17 mouse cellular contexts compared by ENCODE assay signal in genomic region chr5:46732025-46732424, GRCm38 (mm10).
A peak's percentile ranks its signal among the peaks of the same experiment; 100 is the strongest.
DNase-seq lines count a peak whose midpoint lies in the region; ATAC-seq and TF ChIP-seq lines count a peak whose summit lies in the region.
"Had no signal": no experiment of that assay in that cellular context is flagged by ENCODE, and none has a peak within 500 bp of the region (broad histone marks: within the 10 kb centered on the region; RNA-seq: fewer than 3 reads in every experiment).

No protein-coding gene starts in this region.

- no peaks in the 10 kb centered on the region for H3K9me3 ChIP-seq in limb, embryonic 11.5 days (ENCODE audit: control insufficient read depth, low read length)
- H3K9me3 ChIP-seq in limb, embryonic 10.5 days (replicated peaks): no peaks in the 10 kb centered on the region
- H3K9me3 ChIP-seq in limb, embryonic 13.5 days: 0 out of 2 replicates have a peak, but pooled peaks cover 3% of the 10 kb centered on the region
- no peaks in the 10 kb centered on the region for H3K9me3 ChIP-seq in midbrain, postnatal 0 days (ENCODE audit: low read length)
- H3K9me3 ChIP-seq: embryonic facial prominence, embryonic 10.5 days; forebrain, embryonic 13.5 days; heart, embryonic 12.5 days; hindbrain, embryonic 13.5 days had no signal

- H3K36me3 ChIP-seq in limb, embryonic 11.5 days (ENCODE audit: control insufficient read depth, insufficient read depth, low read length): no peaks in the 10 kb centered on the region
- H3K36me3 ChIP-seq in limb, embryonic 10.5 days: no peaks in the 10 kb centered on the region
- no peaks in the 10 kb centered on the region for H3K36me3 ChIP-seq in limb, embryonic 13.5 days
- no peaks in the 10 kb centered on the region for H3K36me3 ChIP-seq in midbrain, postnatal 0 days (ENCODE audit: insufficient read depth, low read length)
- H3K36me3 ChIP-seq: embryonic facial prominence, embryonic 10.5 days; heart, embryonic 12.5 days; hindbrain, embryonic 13.5 days had no signal

- peak; percentile 65; the same call in 1 of the 2 replicates for ATAC-seq in limb, embryonic 11.5 days (ENCODE audit: insufficient number of reproducible peaks, low FRiP score, low TSS enrichment, low read depth)
- peak; percentile 32; the same call in 1 of the 2 replicates for ATAC-seq in limb, embryonic 13.5 days (ENCODE audit: low FRiP score, low read depth)
- ATAC-seq in midbrain, postnatal 0 days (ENCODE audit: low FRiP score): peak; percentile 41; the same call in 1 of the 2 replicates
- ATAC-seq: forebrain, postnatal 0 days had no signal

- H3K4me2 ChIP-seq in limb, embryonic 11.5 days (ENCODE audit: low read depth, severe bottlenecking): no peak overlapping the region
- no peak overlapping the region for H3K4me2 ChIP-seq in limb, embryonic 13.5 days (replicated peaks)
- H3K4me2 ChIP-seq in midbrain, postnatal 0 days (ENCODE audit: low read depth, low read length, poor library complexity, severe bottlenecking): no peak overlapping the region
- H3K4me2 ChIP-seq: forebrain, embryonic 13.5 days; heart, embryonic 12.5 days; hindbrain, embryonic 13.5 days had no signal

- 71% methylated on average over 5 of the region's 5 CpGs for WGBS in limb, embryonic 11.5 days
- WGBS in limb, embryonic 10.5 days: 87% methylated on average over 5 of the region's 5 CpGs
- WGBS in limb, embryonic 13.5 days: 55% methylated on average over 5 of the region's 5 CpGs
- 65% methylated on average over 5 of the region's 5 CpGs for WGBS in midbrain, postnatal 0 days

- no peak overlapping the region for H3K9ac ChIP-seq in limb, embryonic 11.5 days (ENCODE audit: low read length)
- H3K9ac ChIP-seq in limb, embryonic 13.5 days: no peak overlapping the region
- no peak overlapping the region for H3K9ac ChIP-seq in midbrain, postnatal 0 days (replicated peaks; ENCODE audit: low read length, poor library complexity, severe bottlenecking)
- H3K9ac ChIP-seq: forebrain, embryonic 13.5 days; forebrain, postnatal 0 days; heart, embryonic 12.5 days; hindbrain, embryonic 13.5 days had no signal

- TF ChIP-seq POLR2A in brain, embryonic 14.5 days (IDR thresholded peaks at IDR 0.05; ENCODE audit: borderline replicate concordance, extremely low read depth, insufficient read depth, insufficient read length, poor library complexity, severe bottlenecking): no peak

- no peak overlapping the region for H3K27ac ChIP-seq in limb, embryonic 11.5 days (replicated peaks; ENCODE audit: low read depth, low read length)
- no peak overlapping the region for H3K27ac ChIP-seq in limb, embryonic 10.5 days
- H3K27ac ChIP-seq in limb, embryonic 13.5 days: no peak overlapping the region
- no peak overlapping the region for H3K27ac ChIP-seq in midbrain, postnatal 0 days (ENCODE audit: low read depth, low read length)
- H3K27ac ChIP-seq: embryonic facial prominence, embryonic 10.5 days; forebrain, embryonic 13.5 days; hindbrain, embryonic 13.5 days had no signal

- H3K27me3 ChIP-seq in limb, embryonic 11.5 days (ENCODE audit: control insufficient read depth, insufficient read depth, low read length): no peaks in the 10 kb centered on the region
- H3K27me3 ChIP-seq in limb, embryonic 10.5 days (ENCODE audit: low read depth, poor library complexity, severe bottlenecking): no peaks in the 10 kb centered on the region
- H3K27me3 ChIP-seq in limb, embryonic 13.5 days: no peaks in the 10 kb centered on the region
- H3K27me3 ChIP-seq in midbrain, postnatal 0 days (ENCODE audit: insufficient read depth, low read length): no peaks in the 10 kb centered on the region
- H3K27me3 ChIP-seq: forebrain, embryonic 13.5 days; heart, embryonic 12.5 days; hindbrain, embryonic 13.5 days had no signal

- no peak for DNase-seq in limb, embryonic 11.5 days (ENCODE audit: low spot score)
- DNase-seq in limb, embryonic 10.5 days (ENCODE audit: low spot score): no peak
- DNase-seq in brain, embryonic 14.5 days (ENCODE audit: low read depth): peak; percentile 35
- DNase-seq in midbrain, postnatal 0 days (ENCODE audit: low spot score): no peak
- DNase-seq in embryo, embryonic 9.5 days (ENCODE audit: extremely low spot score): no peak
- DNase-seq: adrenal gland, adult 2 months; adrenal gland, postnatal 36 days; cerebellum, adult 11 months; cerebellum, adult 9-10 months; cerebellum, postnatal 36 days; forebrain, postnatal 0 days; gastrocnemius, postnatal 14 days had no signal

- H3K4me1 ChIP-seq in limb, embryonic 11.5 days (ENCODE audit: control insufficient read depth, insufficient read depth, low read length): no peaks in the 10 kb centered on the region
- no peaks in the 10 kb centered on the region for H3K4me1 ChIP-seq in limb, embryonic 10.5 days
- H3K4me1 ChIP-seq in limb, embryonic 13.5 days: peaks cover 8% of the 10 kb centered on the region; the same call in 1 of the 2 replicates
- H3K4me1 ChIP-seq in midbrain, postnatal 0 days (ENCODE audit: insufficient read depth, low read length): no peaks in the 10 kb centered on the region
- H3K4me1 ChIP-seq: embryonic facial prominence, embryonic 10.5 days; forebrain, embryonic 13.5 days; heart, embryonic 12.5 days had no signal

- H3K4me3 ChIP-seq in limb, embryonic 11.5 days (ENCODE audit: low read depth, low read length): no peak overlapping the region
- H3K4me3 ChIP-seq in limb, embryonic 10.5 days: no peak overlapping the region
- no peak overlapping the region for H3K4me3 ChIP-seq in limb, embryonic 13.5 days
- no peak overlapping the region for H3K4me3 ChIP-seq in midbrain, postnatal 0 days (ENCODE audit: low read depth, low read length)
- H3K4me3 ChIP-seq: embryonic facial prominence, embryonic 10.5 days; forebrain, embryonic 13.5 days; heart, embryonic 12.5 days; hindbrain, embryonic 13.5 days had no signal

- no peak for TF ChIP-seq CTCF in brain, embryonic 14.5 days (IDR thresholded peaks at IDR 0.05; ENCODE audit: borderline replicate concordance, extremely low read depth, insufficient read depth, insufficient read length)
- TF ChIP-seq CTCF in midbrain, postnatal 0 days (IDR thresholded peaks at IDR 0.05): no peak
